Mouse (Mus musculus) testis, adult 2 months (tissue): ENCODE results near the gene Kcnh4.

Experiments used
- CTCF ChIP-seq: fragments of 200-500 bp; IDR thresholded peaks from 2 replicates; pipeline ENCODE4 v1.5.1; 2012; ENCODE audit warnings: low read depth, mild to moderate bottlenecking, inconsistent platforms, low read length, moderate library complexity; ENCODE audit not compliant: control insufficient read depth, insufficient read depth, insufficient replicate concordance
- POLR2A ChIP-seq: fragments of 200-500 bp; IDR thresholded peaks from 2 replicates; pipeline ENCODE4 v1.6.1; 2012; ENCODE audit warnings: low read depth, mild to moderate bottlenecking, inconsistent platforms, low read length, moderate library complexity; ENCODE audit not compliant: control insufficient read depth

DNA sequence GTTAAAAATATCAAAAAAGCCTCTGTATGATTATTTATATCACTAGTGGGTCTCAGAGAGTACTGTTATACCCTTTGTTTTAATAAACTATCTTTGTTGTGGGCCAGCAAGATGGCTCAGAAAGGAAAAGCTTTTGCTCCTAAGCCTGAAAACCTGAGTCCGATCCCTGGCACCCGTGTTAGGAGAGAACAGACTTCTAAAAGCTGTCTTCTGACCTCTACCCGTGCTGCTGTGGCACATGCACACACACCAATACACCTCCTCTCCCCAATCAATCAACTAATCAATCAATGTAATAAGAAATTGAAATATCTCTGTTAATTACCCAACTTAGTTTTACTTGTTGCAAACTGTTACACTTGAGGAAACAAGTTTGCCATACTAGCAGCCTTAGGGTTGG, 59.0 kb downstream of the Kcnh4 start:
- no peak for TF ChIP-seq POLR2A
- no peak for TF ChIP-seq CTCF
